Mouse (Mus musculus) MEL (cell line): ENCODE results near the gene Cilp.

Experiments
- CTCF ChIP-seq, 3 experiments: IDR thresholded peaks in 2 of 3; conservative IDR thresholded peaks in 1 of 3; 2 replicates each; pipeline ENCODE4 v1.5.1; 2011 to 2012; ENCODE audit warnings: low read length in 3 of 3, low read depth in 2 of 3, mild to moderate bottlenecking in 2 of 3, improper control_type of control experiment in 1 of 3, inconsistent platforms in 1 of 3, mixed read lengths in 1 of 3, moderate library complexity in 1 of 3; ENCODE audit not compliant: control insufficient read depth in 1 of 3, insufficient read depth in 1 of 3, poor library complexity in 1 of 3, severe bottlenecking in 1 of 3
- EP300 ChIP-seq, 2 experiments: IDR thresholded peaks; 2 replicates each; pipeline ENCODE4 v1.6.1; 2011; ENCODE audit warnings: improper control_type of control experiment in 2 of 2, low read length in 2 of 2, low read depth in 1 of 2, mild to moderate bottlenecking in 1 of 2
- GATA1 ChIP-seq: IDR thresholded peaks from 2 replicates; pipeline ENCODE4 v1.6.1; 2011; ENCODE audit warnings: low read depth, low read length, improper control_type of control experiment
- HCFC1 ChIP-seq: IDR thresholded peaks from 2 replicates; pipeline ENCODE4 v1.6.1; 2012; ENCODE audit warnings: low read depth, mild to moderate bottlenecking, inconsistent platforms, low read length, improper control_type of control experiment, moderate library complexity
- MAX ChIP-seq: IDR thresholded peaks from 2 replicates; pipeline ENCODE4 v1.6.1; 2011; ENCODE audit warnings: low read length, improper control_type of control experiment
- MAZ ChIP-seq: IDR thresholded peaks from 2 replicates; pipeline ENCODE4 v1.6.1; 2012; ENCODE audit warnings: low read depth, mild to moderate bottlenecking, inconsistent platforms, low read length, improper control_type of control experiment
- MYC ChIP-seq: IDR thresholded peaks from 2 replicates; pipeline ENCODE4 v1.6.1; 2011; ENCODE audit warnings: low read depth, mild to moderate bottlenecking, low read length, improper control_type of control experiment, moderate library complexity
- POLR2A ChIP-seq, 2 experiments: IDR thresholded peaks; 2 replicates each; pipeline ENCODE4 v1.6.1; 2011 to 2012; ENCODE audit warnings: low read length in 2 of 2, mild to moderate bottlenecking in 2 of 2, control low read depth in 1 of 2, improper control_type of control experiment in 1 of 2, low read depth in 1 of 2, moderate library complexity in 1 of 2; ENCODE audit not compliant: control insufficient read depth in 1 of 2, insufficient read depth in 1 of 2, poor library complexity in 1 of 2
- POLR2AphosphoS2 ChIP-seq: IDR thresholded peaks from 2 replicates; pipeline ENCODE4 v1.6.1; 2011; ENCODE audit warnings: low read length, improper control_type of control experiment
- RAD21 ChIP-seq: IDR thresholded peaks from 2 replicates; pipeline ENCODE4 v1.6.1; 2011; ENCODE audit warnings: mild to moderate bottlenecking, low read depth, low read length, improper control_type of control experiment
- SMC3 ChIP-seq: IDR thresholded peaks from 2 replicates; pipeline ENCODE4 v1.6.1; 2011; ENCODE audit warnings: low read depth, low read length, improper control_type of control experiment

DNA sequence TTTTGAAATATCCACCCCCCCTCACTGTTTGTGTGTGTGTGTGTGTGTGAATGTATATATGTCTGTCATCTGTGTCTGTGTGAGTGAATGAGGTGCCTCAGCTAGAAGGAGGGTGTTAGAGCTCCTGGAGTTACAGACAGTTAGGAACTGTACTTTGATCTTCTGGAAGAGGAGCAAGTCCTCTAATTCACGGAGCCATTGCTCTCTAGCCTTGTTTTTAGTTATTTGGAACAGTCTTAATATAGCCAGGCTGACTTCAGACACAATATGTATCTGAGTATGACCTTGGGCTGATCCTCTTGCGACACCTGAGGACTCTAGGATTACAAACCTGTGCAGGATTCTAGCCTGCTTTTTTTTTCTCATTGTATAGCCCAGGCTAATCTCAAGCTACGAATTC lies 33.8 kb downstream of the Cilp start:
- TF ChIP-seq CTCF (IDR thresholded peaks at IDR 0.05 in 2 of 3, conservative IDR thresholded peaks at IDR 0.05 in 1 of 3; ENCODE audit: control insufficient read depth in 1 of 3, insufficient read depth in 1 of 3, low read depth in 2 of 3, low read length in 3 of 3, poor library complexity in 1 of 3, severe bottlenecking in 1 of 3) (no peak), POLR2AphosphoS2 (no peak), HCFC1 (no peak), GATA1 (no peak), POLR2A (IDR thresholded peaks at IDR 0.05; ENCODE audit: control insufficient read depth in 1 of 2, insufficient read depth in 1 of 2, low read depth in 1 of 2, low read length in 2 of 2, poor library complexity in 1 of 2) (no peak), MAZ (no peak), EP300 (IDR thresholded peaks at IDR 0.05; ENCODE audit: low read depth in 1 of 2, low read length in 2 of 2) (no peak), MAX (no peak), SMC3 (no peak), RAD21 (no peak), MYC (no peak)
